Mouse (Mus musculus): ENCODE results near the gene Zhx3.

The Zhx3 gene

GRCm38 (mm10) chr2:160882436-160882835, 9.6 kb upstream of the Zhx3 start:
- no peak for DNase-seq (ENCODE audit: low spot score)

- no peak for DNase-seq (ENCODE audit: low spot score)
Measured at GRCm38 (mm10) chr2:160881462-160882101, 8.8 kb upstream of the Zhx3 start.

- DNase-seq (ENCODE audit: low spot score) = no peak
Measured at GRCm38 (mm10) chr2:160880453-160881195, 7.8 kb upstream of the Zhx3 start, which contains the start of gene Lpin3. Gene Lpin3 (plus strand): TSS chr2:160880670.

- no peak for DNase-seq (ENCODE audit: low spot score)
Measured at GRCm38 (mm10) chr2:160876115-160876514, 3.3 kb upstream of the Zhx3 start.

GRCm38 (mm10) chr2:160874231-160874877, 1.6 kb upstream of the Zhx3 start:
- DNase-seq (ENCODE audit: low spot score) = no peak

GRCm38 (mm10) chr2:160872395-160872794, 403 bp downstream of the Zhx3 start:
- DNase-seq (ENCODE audit: low spot score) = no peak

- no peak for DNase-seq (ENCODE audit: low spot score)
Measured at GRCm38 (mm10) chr2:160871310-160871709, 1.5 kb downstream of the Zhx3 start.

- no peak for DNase-seq (ENCODE audit: low spot score)
Measured at GRCm38 (mm10) chr2:160869446-160869845, 3.4 kb downstream of the Zhx3 start.

- DNase-seq (ENCODE audit: low spot score) = no peak
Measured at GRCm38 (mm10) chr2:160865266-160865665, 7.5 kb downstream of the Zhx3 start.

GRCm38 (mm10) chr2:160864112-160864511, 8.7 kb downstream of the Zhx3 start:
- no peak for DNase-seq (ENCODE audit: low spot score)

GRCm38 (mm10) chr2:160860363-160860762, 12.4 kb downstream of the Zhx3 start:
- DNase-seq (ENCODE audit: low spot score) = no peak

- DNase-seq (ENCODE audit: low spot score) = no peak
Measured at GRCm38 (mm10) chr2:160856359-160857102, 16.3 kb downstream of the Zhx3 start.

GRCm38 (mm10) chr2:160854687-160855086, 18.1 kb downstream of the Zhx3 start:
- DNase-seq (ENCODE audit: low spot score) = no peak

GRCm38 (mm10) chr2:160850360-160850759, 22.4 kb downstream of the Zhx3 start:
- no peak for DNase-seq (ENCODE audit: low spot score)

GRCm38 (mm10) chr2:160849617-160850240, 23.1 kb downstream of the Zhx3 start:
- no peak for DNase-seq (ENCODE audit: low spot score)

- DNase-seq (ENCODE audit: low spot score) = no peak
Measured at GRCm38 (mm10) chr2:160848186-160848585, 24.6 kb downstream of the Zhx3 start.

GRCm38 (mm10) chr2:160847664-160848063, 25.1 kb downstream of the Zhx3 start:
- no peak for DNase-seq (ENCODE audit: low spot score)

- DNase-seq (ENCODE audit: low spot score) = no peak
Measured at GRCm38 (mm10) chr2:160840838-160841237, 32.0 kb downstream of the Zhx3 start.

GRCm38 (mm10) chr2:160810802-160811201, 62.0 kb downstream of the Zhx3 start:
- DNase-seq (ENCODE audit: low spot score) = no peak

- no peak for DNase-seq (ENCODE audit: low spot score)
Measured at GRCm38 (mm10) chr2:160810376-160810775, 62.4 kb downstream of the Zhx3 start.

- no peak for DNase-seq (ENCODE audit: low spot score)
Measured at GRCm38 (mm10) chr2:160806091-160806521, 66.7 kb downstream of the Zhx3 start.
